Mouse (Mus musculus) stomach, postnatal 0 days (tissue): Measurements from ENCODE around the gene Fsd1. TPM values are rescaled to one million over a fixed set of nuclear protein-coding genes. Genes with fewer than 3 reads are reported as not detected.

Source experiments
- ATAC-seq: fragments of 200-750 bp; cut with Nextera tagmentation; 2 replicates; pipeline ENCODE4 v1.8.0; 2017; ENCODE audit not compliant: low FRiP score, low TSS enrichment
- DNase-seq: peaks from one replicate; pipeline ENCODE4 v3.0.0-alpha.2; 2016; ENCODE audit warnings: low spot score
- H3K27ac ChIP-seq: fragments of 300-500 bp; sonication (generic); replicated peaks from 2 replicates; pipeline ENCODE4 v1.5.1; 2014; ENCODE audit warnings: mild to moderate bottlenecking, control low read depth
- H3K27me3 ChIP-seq: fragments of 300-500 bp; sonication (generic); 2 replicates; pipeline ENCODE4 v1.6.1; 2014; ENCODE audit warnings: low read length; ENCODE audit not compliant: control insufficient read depth, insufficient read depth
- H3K36me3 ChIP-seq: fragments of 300-500 bp; sonication (generic); 2 replicates; pipeline ENCODE4 v1.6.1; 2014; ENCODE audit warnings: low read length, mixed read lengths; ENCODE audit not compliant: control insufficient read depth, insufficient read depth
- H3K4me1 ChIP-seq: fragments of 300-500 bp; sonication (generic); replicated peaks from 2 replicates; pipeline ENCODE4 v1.6.1; 2014; ENCODE audit warnings: antibody characterized with exemption; ENCODE audit not compliant: control insufficient read depth, insufficient read depth
- H3K4me2 ChIP-seq: fragments of 300-500 bp; sonication (generic); replicated peaks from 2 replicates; pipeline ENCODE4 v1.6.1; 2014; ENCODE audit warnings: low read depth, mild to moderate bottlenecking, control low read depth, moderate library complexity
- H3K4me3 ChIP-seq: fragments of 300-500 bp; sonication (generic); 2 replicates; pipeline ENCODE4 v1.5.1; 2014; ENCODE audit warnings: low read depth, low read length, control low read depth
- H3K9ac ChIP-seq: fragments of 300-500 bp; sonication (generic); 2 replicates; pipeline ENCODE4 v1.6.1; 2014; ENCODE audit warnings: mild to moderate bottlenecking, low read length, control low read depth, mixed read lengths
- H3K9me3 ChIP-seq: fragments of 300-500 bp; sonication (generic); 2 replicates; pipeline ENCODE4 v1.6.1; 2016; ENCODE audit warnings: low read length; ENCODE audit not compliant: control insufficient read depth
- CTCF ChIP-seq: IDR thresholded peaks from 2 replicates; pipeline ENCODE4 v1.5.1; 2016; ENCODE audit warnings: antibody characterized with exemption, low read depth, mild to moderate bottlenecking, moderate library complexity
- EP300 ChIP-seq: optimal IDR thresholded peaks from 2 replicates; pipeline ENCODE3; 2016; ENCODE audit warnings: antibody characterized with exemption
- WGBS: fragments of 180-500 bp; shearing (Covaris S2); extraction: QIAGEN DNeasy Blood & Tissue Kit; methylation state at CpG from one replicate; pipeline ENCODE4 v1.1.7; 2014; 5-methylcytosine and 5-hydroxymethylcytosine counted together
- polyA plus RNA-seq: library from polyadenylated mRNA; unstranded; fragments of >200 nt; fragmentation: Nextera tagmentation; extraction: Ambion mirVana; gene quantifications from 2 replicates; pipeline ENCODE4 v1.2.1, GENCODE M21; 2015

Fsd1 gene
- polyA plus RNA-seq, 1 experiment from 2014 or later, result 3.5 TPM

- Histone ChIP-seq H3K4me2 (no peak overlapping the region), H3K4me1 (no peaks in the 10 kb centered on the region), H3K9me3 (no peaks in the 10 kb centered on the region), H3K36me3 (peaks cover 2% of the 10 kb centered on the region; the same call in 1 of the 2 replicates), H3K27ac (0 out of 2 replicates have a peak overlapping the region, but pooled peaks have one; percentile 20), H3K9ac (no peak overlapping the region), H3K27me3 (no peaks in the 10 kb centered on the region), H3K4me3 (no peak overlapping the region)
- DNase-seq (no peak), ATAC-seq (no peak)
- WGBS, result 66% methylated on average over 5 of the region's 5 CpGs
- TF ChIP-seq CTCF (no peak), EP300 (no peak)
Observed at GRCm38 (mm10) chr17:56024931-56025330, 38.6 kb downstream of the Fsd1 start.

DNA sequence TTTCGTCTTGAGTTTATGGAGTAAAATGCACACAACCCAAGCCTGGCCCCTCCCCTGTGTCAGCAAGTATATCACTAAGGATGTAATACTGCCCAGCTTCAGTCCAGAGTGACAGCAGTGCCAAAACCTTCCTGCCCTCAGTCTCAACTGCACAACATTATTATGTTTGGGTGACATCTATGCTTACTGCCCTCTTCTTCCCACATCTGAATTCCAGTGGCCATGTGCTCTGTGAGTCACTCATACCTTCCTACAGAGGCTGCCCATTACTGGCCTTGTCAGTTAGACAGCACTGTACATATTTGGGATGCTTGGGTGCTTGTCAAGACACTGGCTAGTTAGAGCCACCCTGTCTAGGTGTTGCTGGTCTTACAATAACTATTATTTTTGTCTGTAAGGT is 40.0 kb downstream of the Fsd1 start:
- no peak for ATAC-seq
- Histone ChIP-seq H3K36me3 (peaks cover 2% of the 10 kb centered on the region; the same call in 1 of the 2 replicates), H3K9me3 (no peaks in the 10 kb centered on the region), H3K9ac (no peak overlapping the region), H3K4me2 (no peak overlapping the region), H3K27me3 (no peaks in the 10 kb centered on the region), H3K27ac (0 out of 2 replicates have a peak overlapping the region, but pooled peaks have one; percentile 45), H3K4me3 (no peak overlapping the region), H3K4me1 (no peaks in the 10 kb centered on the region)
- TF ChIP-seq CTCF (no peak), EP300 (no peak)
- 75% methylated on average over 1 of the region's 1 CpGs for WGBS
- no peak for DNase-seq

- H3K9ac ChIP-seq, result no peak overlapping the region
- no peak overlapping the region for H3K4me3 ChIP-seq
- H3K27ac ChIP-seq, result 0 out of 2 replicates have a peak overlapping the region, but pooled peaks have one; percentile 40
- ATAC-seq, result no peak
- TF ChIP-seq CTCF, result no peak
- TF ChIP-seq EP300, result no peak
- WGBS, result 58% methylated on average over 1 of the region's 1 CpGs
- no peak for DNase-seq
- no peaks in the 10 kb centered on the region for H3K27me3 ChIP-seq
- no peaks in the 10 kb centered on the region for H3K9me3 ChIP-seq
- peaks cover 2% of the 10 kb centered on the region; the same call in 1 of the 2 replicates for H3K36me3 ChIP-seq
- H3K4me2 ChIP-seq, result no peak overlapping the region
- H3K4me1 ChIP-seq, result no peaks in the 10 kb centered on the region
Observed at GRCm38 (mm10) chr17:56026881-56027280, 40.6 kb downstream of the Fsd1 start.

- no peak overlapping the region for H3K9ac ChIP-seq
- no peak overlapping the region for H3K4me2 ChIP-seq
- DNase-seq (no peak), ATAC-seq (no peak)
- H3K4me3 ChIP-seq, result no peak overlapping the region
- WGBS, result 85% methylated on average over 5 of the region's 5 CpGs
- H3K27me3 ChIP-seq, result no peaks in the 10 kb centered on the region
- 0 out of 2 replicates have a peak overlapping the region, but pooled peaks have one; percentile 40 for H3K27ac ChIP-seq
- H3K9me3 ChIP-seq, result no peaks in the 10 kb centered on the region
- H3K36me3 ChIP-seq, result peaks cover 2% of the 10 kb centered on the region; the same call in 1 of the 2 replicates
- no peak for TF ChIP-seq EP300
- TF ChIP-seq CTCF, result no peak
- H3K4me1 ChIP-seq, result peaks cover 2% of the 10 kb centered on the region
Observed at GRCm38 (mm10) chr17:56027801-56028441, 41.6 kb downstream of the Fsd1 start.

DNA sequence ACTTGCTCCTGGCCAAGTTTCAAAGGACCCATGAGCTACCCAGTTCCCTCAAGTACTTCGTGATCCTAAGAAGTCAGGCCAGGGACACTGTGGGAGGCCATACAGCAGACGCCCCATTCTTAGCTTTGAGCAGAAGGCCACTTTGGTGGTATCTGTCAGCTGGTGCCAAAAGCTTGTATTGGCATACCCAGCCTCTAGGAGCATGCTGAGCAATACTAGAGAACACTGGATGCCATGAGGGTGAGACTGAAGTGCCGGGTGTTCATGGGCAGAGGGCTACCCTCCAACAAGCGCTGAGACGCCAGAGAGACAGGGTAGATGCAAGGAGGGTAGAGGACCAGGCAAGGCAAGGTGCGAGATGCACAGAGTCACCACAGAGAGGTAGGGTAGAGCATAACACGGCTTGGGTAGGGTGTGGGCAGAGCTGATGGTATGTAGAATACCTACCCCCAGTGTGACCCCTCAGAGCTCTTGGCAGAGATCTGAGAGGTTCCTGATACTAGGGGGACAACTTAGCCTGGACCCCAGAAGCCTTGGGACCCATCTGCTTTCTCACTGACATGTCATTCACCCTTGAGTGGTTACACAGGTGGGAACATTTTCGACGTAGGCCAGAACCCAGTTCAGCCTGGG is 44.0 kb downstream of the Fsd1 start:
- Histone ChIP-seq H3K36me3 (peaks cover 2% of the 10 kb centered on the region; the same call in 1 of the 2 replicates), H3K4me2 (no peak overlapping the region), H3K4me1 (peaks cover 8% of the 10 kb centered on the region), H3K9ac (no peak overlapping the region), H3K4me3 (no peak overlapping the region), H3K27me3 (no peaks in the 10 kb centered on the region), H3K9me3 (no peaks in the 10 kb centered on the region), H3K27ac (no peak overlapping the region)
- WGBS, result 88% methylated on average over 9 of the region's 9 CpGs
- no peak for ATAC-seq
- TF ChIP-seq CTCF, result no peak
- DNase-seq, result no peak

DNA sequence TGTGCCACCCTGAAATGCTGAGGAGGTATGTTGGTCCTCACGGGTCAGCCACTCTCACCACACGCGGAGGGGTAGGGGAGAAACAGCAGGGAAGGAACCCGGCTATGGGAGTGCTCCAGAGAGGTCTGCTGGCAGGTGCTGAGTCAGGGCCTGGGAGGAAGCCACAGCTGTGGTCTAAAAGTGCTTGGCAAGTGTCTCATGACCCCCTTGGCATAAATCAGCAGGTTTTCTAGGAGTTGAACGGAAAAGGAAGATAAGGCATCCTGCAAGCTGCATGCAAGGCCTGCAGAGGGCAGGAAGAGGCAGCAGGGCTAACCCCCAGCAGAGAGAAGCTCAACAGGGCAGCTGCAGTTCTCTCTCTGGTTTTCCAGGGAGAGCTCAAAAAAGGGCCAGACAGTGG is 44.6 kb downstream of the Fsd1 start:
- ATAC-seq (no peak), DNase-seq (no peak)
- Histone ChIP-seq H3K36me3 (peaks cover 2% of the 10 kb centered on the region; the same call in 1 of the 2 replicates), H3K27ac (no peak overlapping the region), H3K4me1 (peaks cover 8% of the 10 kb centered on the region), H3K9me3 (no peaks in the 10 kb centered on the region), H3K27me3 (no peaks in the 10 kb centered on the region), H3K9ac (no peak overlapping the region), H3K4me2 (no peak overlapping the region), H3K4me3 (no peak overlapping the region)
- WGBS, result 59% methylated on average over 5 of the region's 5 CpGs
- TF ChIP-seq EP300 (no peak), CTCF (peak; percentile 40)
